Mouse (Mus musculus) embryo, embryonic 11 days (tissue): ENCODE data around the gene Kdelr1.

Experiments
- DNase-seq: peaks from one replicate; pipeline ENCODE4 v3.0.0-alpha.2; 2015

The Kdelr1 gene

DNA sequence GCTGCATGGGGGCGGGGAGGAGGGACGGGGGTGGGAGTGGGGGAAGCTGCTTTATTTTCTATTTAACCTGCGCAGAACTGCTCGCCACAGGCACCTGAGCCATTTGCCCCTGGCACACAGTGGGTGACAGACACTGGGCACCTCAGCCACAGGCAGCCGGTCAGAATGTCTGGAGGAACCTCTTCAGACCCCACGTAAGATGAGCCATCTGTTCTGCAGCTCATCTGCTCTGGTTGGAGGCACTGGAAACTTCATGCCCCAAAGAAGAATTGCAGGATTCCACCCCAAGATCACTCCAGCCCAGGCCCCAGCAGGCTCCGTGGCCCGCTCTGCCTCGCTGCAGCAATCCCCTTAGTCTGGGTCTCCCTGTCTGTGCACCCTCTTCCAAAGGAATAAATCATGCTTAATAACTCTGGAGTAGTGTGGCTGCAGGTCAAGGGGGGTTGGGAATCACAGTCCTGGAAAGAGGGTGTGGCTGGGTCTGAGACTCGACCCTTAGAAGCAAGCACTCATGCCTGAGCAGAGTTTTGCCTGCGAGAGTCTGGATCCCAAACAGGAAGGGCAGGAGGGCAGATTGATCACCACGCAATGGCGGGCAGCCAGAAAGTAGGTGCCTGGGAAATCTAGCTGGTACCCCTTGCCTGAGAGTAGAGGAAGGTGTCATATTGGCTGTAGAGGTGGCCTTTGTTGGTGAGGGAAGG lies 44.6 kb downstream of the Kdelr1 start:
- no peak for DNase-seq

DNA sequence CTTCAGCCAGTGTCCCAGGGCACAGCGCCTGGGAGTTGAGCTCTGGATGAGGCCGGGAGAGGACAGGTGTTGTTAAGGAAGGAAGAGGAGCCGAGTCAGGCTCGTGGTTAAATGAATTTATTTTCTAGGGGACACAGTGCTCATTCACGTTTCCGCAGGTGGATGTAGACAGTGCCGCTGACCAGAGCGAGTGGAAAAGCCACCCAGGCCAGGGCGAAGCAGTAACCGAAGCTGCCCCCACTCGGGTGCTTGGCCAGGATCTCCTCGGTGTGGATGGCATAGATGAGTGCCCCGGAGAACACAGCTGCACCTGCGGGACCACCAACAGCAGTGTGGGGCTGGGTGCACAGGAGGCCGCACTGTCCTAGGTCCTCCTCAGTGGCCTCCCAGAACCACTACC lies 45.4 kb downstream of the Kdelr1 start:
- no peak for DNase-seq

DNA sequence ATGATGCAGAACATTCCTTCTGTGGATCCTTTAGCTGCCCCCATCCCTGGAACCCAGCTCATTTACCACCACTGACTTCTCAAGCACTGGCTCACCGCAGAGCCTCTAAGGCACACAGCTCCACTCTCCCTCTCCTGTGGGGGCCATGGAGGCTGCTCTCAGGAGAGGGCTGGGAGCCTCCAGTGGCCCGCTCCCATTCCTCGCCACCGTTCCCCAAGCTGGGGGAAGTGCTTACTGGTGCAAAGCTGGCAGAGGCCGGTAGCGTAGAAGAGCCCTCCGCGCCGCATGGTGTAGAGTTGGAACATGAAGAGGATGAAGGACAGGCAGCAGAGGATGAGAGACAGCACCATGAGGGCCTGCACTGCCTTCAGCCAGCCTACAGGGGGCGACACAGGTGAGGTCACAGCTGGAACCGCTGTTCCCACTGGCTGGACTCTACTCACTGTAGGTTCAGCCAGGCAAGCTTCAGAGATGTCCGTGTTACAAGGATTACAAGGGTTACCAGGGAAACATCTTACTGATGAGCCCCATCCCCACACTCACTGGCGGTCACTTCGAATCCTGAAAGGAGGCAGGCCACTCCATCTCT lies 46.6 kb downstream of the Kdelr1 start:
- DNase-seq = no peak

DNA sequence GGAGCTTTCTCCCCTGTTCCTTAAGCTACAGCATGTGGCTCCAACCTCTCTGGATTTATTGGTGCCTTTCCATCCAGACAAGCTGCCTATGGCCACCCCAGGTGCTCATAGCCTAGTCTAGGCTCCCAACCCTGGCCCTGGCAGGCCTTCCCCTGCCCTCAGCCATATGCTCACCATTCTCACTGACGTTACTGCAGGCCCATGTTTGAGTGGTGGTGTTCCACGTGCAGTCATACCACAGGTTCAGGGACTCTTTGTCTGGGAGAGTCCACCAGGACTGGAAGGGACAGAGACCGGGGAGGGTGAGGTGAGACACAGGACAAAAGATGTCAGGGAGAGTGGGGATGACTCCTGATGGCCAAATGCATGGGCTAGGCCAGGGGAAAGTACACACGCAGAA lies 47.2 kb downstream of the Kdelr1 start:
- DNase-seq = no peak

DNA sequence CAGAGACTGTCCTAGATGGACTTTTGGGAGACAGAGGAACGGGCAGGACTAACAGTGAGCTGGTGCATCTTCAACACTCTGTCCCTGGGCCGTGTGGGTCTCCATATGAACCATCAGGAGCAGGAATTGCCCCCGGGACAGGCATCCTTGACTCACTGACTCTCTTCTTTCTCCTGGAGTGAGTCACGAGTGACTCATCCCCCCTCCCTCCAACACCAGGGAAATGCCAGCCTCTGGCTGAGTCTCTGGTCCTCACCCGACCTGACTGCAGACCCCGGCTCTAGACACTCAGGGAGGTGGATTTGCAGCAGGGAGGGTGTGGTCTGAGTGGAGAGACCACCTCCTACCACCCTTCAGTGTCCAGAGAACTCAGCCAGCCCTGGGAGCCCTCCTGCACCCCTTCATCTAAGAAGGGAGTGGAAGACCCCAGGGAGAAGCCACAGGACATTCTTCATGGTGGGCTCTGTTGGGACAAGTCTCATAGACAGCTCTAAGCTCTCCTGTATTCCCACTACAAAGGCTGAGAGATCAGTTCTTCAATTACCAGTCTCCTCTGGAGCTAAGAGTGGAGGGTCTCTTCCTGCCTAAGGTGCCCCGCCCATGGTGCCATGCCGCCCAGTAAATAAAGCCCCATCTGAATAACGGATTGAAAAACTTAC lies 48.1 kb downstream of the Kdelr1 start:
- DNase-seq = no peak

DNA sequence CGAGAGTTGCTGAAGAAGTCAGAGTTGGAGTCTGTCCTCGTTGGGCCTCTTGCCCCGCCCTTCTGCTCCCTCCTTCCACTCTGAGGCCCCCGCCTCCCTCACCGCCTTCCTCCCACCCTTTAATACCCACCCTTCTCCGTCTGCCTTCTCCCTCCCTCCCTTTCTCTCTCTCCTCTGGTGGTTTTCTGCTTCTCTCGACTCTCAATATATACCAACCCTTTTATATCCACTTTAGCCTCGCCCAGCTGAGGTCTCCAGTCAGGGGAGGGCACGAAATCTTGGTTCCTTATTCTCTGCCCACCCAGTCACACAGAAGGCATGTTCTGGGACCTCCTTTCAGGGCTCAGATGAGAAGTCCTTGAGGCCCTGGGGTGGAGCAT lies 48.7 kb downstream of the Kdelr1 start, which contains the start of gene Emp3:
TSS of gene Emp3 (minus strand) at position 163 of the 380 bp plus-strand sequence.
- DNase-seq = no peak

DNA sequence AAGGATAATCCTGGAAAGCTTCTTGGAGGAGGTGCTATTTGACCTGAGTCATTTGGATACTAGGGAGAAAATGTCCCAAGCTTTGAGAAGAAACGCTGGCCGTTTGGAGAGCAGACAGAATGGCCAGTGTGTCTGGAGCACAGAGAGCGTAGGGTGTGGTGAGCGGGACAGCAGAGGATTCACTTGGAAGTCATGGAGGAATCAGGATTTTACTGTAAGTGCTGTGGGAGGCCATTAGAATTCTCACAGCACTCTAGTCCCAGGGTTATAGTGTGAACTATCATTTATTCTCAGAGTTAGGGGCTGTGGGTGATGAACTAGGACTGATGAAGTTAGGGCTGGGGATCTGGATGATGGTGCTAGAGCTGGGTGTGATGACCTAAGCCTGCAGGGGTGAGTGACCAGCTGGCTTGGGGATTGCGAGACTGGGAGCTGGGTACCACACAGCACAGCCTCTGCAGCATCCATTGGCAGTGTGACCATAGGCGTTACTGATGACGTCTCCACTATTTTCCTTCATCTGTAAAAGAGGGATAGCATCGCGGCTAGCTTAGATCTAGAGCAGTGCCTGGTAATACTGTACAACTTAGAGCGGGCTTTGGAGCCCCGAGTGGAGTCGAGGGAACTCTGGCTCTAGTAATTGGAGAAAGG lies 49.5 kb downstream of the Kdelr1 start:
- DNase-seq = no peak

DNA sequence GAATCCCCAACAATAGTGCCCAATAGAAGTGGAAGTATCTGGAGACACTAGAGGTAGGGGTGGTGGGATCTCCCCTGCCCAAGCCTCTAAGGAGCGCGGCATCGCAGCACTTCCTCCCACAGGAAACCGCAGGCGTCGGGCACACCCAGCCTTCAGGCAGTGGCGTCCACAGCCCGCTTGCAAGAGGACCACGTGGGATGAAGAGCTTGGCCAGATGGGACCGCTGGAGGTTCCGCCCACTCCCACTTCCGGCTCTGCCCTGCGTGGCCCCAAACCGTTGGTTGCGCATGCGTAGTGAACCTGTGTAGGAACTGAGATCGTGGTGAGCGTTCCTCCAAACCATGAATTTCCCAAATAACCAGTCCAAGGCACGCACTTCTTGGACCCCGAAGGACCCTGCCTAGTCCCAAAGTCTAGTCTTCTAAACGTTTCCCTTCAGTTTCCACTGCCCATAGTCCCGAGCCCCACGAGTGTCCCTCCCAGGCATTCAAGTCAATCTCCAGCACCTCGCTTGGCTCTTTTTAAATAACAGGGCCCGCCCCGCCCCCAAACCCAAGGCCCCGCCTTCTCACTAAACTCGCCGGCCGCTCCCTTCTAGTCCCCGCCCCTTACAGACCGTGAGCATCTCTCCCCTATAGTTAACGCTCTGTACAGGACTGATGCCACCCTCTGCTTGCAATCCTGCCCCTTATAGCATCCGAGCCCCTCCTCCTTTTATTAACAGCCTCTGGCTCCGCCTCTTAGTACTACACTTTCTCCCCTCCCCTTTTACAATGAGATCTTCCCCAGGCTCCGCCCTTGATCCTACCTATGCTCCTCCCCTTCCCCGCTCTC lies 50.6 kb downstream of the Kdelr1 start:
- peak; percentile 97 for DNase-seq

DNA sequence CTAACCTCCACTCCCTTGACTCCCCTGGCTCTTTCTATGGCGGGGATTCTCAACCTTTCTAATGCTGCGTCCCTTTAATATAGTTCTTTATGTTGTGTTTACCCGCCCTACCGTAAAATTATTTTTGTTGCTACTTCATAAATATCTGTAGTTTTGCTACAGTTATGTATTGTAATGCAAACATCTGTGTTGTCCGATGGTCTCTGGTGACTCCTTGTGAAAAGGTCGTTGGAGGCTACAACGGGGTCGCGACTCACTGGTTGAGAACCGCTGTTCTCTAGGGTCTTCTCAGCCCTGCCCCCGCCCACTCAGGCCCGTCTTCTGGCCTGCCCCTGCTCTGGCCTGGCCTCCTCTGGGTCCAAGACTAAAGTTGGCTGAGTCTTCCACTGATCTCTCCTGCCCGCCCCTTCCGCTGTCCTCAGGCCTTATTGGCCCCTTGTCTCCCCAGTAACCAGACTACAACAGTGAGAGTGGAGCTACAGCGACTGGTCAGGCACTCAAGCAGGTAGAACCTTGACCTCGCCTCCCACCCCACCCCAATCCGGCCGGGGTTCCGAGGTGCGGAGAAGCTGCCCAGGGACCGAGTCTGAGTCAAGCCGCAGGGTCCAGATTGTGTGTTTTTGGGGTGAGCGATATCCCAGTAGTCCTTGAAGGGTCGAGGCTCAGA lies 51.3 kb downstream of the Kdelr1 start, which contains the start of gene Ccdc114:
TSS of gene Ccdc114 (plus strand) at position 311 of the 667 bp plus-strand sequence.
- peak; percentile 68 for DNase-seq

DNA sequence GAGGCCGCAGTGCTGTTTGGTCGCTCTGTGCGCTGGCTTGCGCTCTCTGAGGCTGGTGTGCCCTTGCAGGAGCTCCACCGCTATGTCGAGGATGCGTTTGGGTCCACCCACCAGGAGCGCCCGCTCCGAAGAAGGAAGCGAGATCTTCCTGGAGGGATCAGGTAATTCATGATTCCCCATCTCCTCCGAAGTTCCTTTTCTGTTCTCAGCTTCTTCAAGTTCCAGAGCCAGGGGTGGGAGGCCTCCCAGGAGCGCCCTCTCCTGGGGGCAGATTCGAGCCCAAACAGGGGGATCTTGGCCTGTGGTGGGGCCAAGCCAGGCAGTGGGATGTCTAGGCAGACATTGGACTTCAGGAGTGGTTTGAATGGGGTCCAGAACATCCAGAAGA lies 51.9 kb downstream of the Kdelr1 start:
- DNase-seq = peak; percentile 45

DNA sequence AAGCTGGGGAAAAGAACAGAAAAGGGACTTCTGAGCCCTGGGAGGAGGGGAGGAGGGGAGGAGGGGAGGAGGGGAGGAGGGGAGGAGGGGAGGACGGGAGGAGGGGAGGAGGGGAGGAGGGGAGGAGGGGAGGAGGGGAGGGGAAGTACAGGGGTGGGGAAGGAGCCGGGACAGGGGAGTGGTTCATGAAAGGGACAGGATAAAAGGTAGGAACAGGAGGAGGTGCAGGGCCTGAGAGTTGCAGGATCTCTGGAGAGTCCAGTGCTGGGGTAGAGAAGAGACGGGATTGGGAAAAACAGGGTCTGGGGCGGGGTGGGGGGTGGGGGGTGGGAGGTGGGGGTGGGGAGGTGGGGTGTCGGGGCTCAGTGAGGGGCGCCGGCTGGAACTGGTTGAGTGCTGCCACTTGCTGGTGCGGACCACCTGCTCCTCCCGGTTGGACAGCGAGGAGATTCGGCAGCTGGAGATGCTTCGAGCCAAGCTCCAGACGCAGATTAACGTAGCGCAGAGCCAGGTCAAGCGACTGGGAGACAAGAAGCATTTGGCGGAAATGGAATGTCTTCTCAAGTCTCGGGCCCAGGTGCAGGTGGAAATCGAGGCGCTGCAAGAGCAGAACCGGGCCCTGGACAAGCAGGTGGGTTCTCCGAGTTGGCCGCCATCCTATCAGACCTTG lies 56.2 kb downstream of the Kdelr1 start:
- DNase-seq = no peak

DNA sequence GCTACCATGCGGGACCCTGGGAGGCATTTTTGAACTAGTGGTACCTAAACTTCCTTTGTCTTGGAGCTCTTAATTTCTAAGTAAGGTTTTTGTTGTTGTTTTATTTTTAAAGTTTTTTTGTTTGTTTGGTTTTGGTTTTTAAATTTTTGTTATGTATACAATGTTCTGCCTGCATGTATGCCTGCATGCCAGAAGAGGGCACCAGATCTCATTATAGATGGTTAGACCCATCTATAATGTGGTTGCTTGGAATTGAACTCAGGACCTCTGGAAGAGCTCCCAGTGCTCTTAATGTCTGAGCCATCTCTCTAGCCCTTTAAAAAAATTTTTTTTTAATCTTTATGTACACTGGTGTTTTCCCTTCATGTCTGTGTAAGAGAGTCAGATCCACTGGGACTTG lies 57.1 kb downstream of the Kdelr1 start:
- no peak for DNase-seq
